28 mouse cellular contexts compared by ENCODE assay signal in the genomic region with DNA sequence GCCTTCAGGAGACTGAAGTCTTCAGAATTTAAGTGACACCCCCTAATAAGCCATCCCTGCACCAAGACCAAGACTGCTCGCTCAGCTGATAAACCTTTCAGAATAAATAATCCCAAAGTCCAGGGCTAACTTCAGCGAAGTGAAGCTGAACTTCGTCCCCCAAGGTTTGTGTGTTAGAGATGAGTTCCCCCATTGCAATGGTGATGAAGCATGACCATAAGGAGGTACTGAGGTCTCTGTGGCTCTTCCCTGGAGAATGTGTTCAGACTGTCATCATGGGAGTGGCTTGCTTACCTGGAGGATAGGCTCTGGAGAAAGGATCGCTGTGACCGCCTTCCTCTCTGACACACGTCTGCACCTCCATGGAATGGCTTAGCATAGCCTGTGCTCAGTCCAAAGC.
DNase-seq lines count a peak whose midpoint lies in the region; ATAC-seq lines count a peak whose summit lies in the region.
"Had no signal": no experiment of that assay in that cellular context is flagged by ENCODE, and none has a peak within 500 bp of the region (broad histone marks: within the 10 kb centered on the region; RNA-seq: fewer than 3 reads in every experiment).

No protein-coding gene starts in this region.

- H3K4me3 ChIP-seq in embryonic facial prominence, embryonic 13.5 days: no peak overlapping the region
- H3K4me3 ChIP-seq in embryonic facial prominence, embryonic 10.5 days: no peak overlapping the region
- H3K4me3 ChIP-seq in kidney, embryonic 15.5 days (replicated peaks): no peak overlapping the region
- H3K4me3 ChIP-seq: forebrain, embryonic 10.5 days; forebrain, embryonic 13.5 days; heart, adult 2 months; heart, embryonic 10.5 days; heart, embryonic 13.5 days had no signal

- no peak overlapping the region for H3K9ac ChIP-seq in embryonic facial prominence, embryonic 13.5 days
- no peak overlapping the region for H3K9ac ChIP-seq in kidney, embryonic 15.5 days
- H3K9ac ChIP-seq: forebrain, embryonic 13.5 days; heart, embryonic 13.5 days; hindbrain, embryonic 14.5 days had no signal

- DNase-seq in embryonic facial prominence, embryonic 10.5 days (ENCODE audit: low spot score): no peak
- DNase-seq in kidney, adult 9 months: peak; percentile 75
- peak; percentile 31 to 61 for DNase-seq in kidney, postnatal 36 days
- no peak for DNase-seq in kidney, postnatal 14 days
- DNase-seq in yolk sac, embryonic 10.5 days (ENCODE audit: low spot score): peak; percentile 57
- DNase-seq in left cerebral cortex, postnatal 14 days (ENCODE audit: low spot score in 2 of 2): no peak
- DNase-seq: adrenal gland, postnatal 10 days; adrenal gland, postnatal 36 days; cerebellum, adult 11 months; cerebellum, adult 2 months; cerebellum, adult 9-11 months; cerebellum, postnatal 25 days; gastrocnemius, postnatal 10 days; gastrocnemius, postnatal 36 days; heart, adult 2 months; heart, postnatal 14 days; heart, postnatal 4 days had no signal

- H3K36me3 ChIP-seq in embryonic facial prominence, embryonic 13.5 days: no peaks in the 10 kb centered on the region; the same call in 1 of the 2 replicates
- peaks cover 8% of the 10 kb centered on the region for H3K36me3 ChIP-seq in embryonic facial prominence, embryonic 10.5 days (replicated peaks)
- peaks cover 39% of the 10 kb centered on the region for H3K36me3 ChIP-seq in kidney, embryonic 15.5 days
- H3K36me3 ChIP-seq: forebrain, embryonic 10.5 days; G1E had no signal

- 0 out of 2 replicates have a peak, but pooled peaks have one; percentile 15 for ATAC-seq in embryonic facial prominence, embryonic 13.5 days (ENCODE audit: insufficient number of reproducible peaks, insufficient read depth, low FRiP score, low TSS enrichment, low read depth)
- ATAC-seq in kidney, embryonic 15.5 days (replicated peaks; ENCODE audit: low FRiP score): no peak
- ATAC-seq: forebrain, embryonic 13.5 days; forebrain, embryonic 16.5 days; Patski had no signal

- H3K9me3 ChIP-seq in embryonic facial prominence, embryonic 13.5 days: no peaks in the 10 kb centered on the region; the same call in 1 of the 2 replicates
- 0 out of 2 replicates have a peak, but pooled peaks cover 7% of the 10 kb centered on the region for H3K9me3 ChIP-seq in embryonic facial prominence, embryonic 10.5 days
- 0 out of 2 replicates have a peak, but pooled peaks cover 3% of the 10 kb centered on the region for H3K9me3 ChIP-seq in kidney, embryonic 15.5 days (replicated peaks)
- H3K9me3 ChIP-seq: forebrain, embryonic 13.5 days; heart, embryonic 10.5 days had no signal

- no peaks in the 10 kb centered on the region for H3K4me1 ChIP-seq in embryonic facial prominence, embryonic 13.5 days
- no peaks in the 10 kb centered on the region for H3K4me1 ChIP-seq in embryonic facial prominence, embryonic 10.5 days
- H3K4me1 ChIP-seq in kidney, embryonic 15.5 days: no peaks in the 10 kb centered on the region
- H3K4me1 ChIP-seq: forebrain, embryonic 10.5 days; forebrain, embryonic 13.5 days had no signal

- H3K27me3 ChIP-seq in embryonic facial prominence, embryonic 13.5 days: no peaks in the 10 kb centered on the region
- H3K27me3 ChIP-seq in embryonic facial prominence, embryonic 10.5 days (replicated peaks; ENCODE audit: low read depth, poor library complexity, severe bottlenecking): no peaks in the 10 kb centered on the region
- no peaks in the 10 kb centered on the region for H3K27me3 ChIP-seq in kidney, embryonic 15.5 days
- H3K27me3 ChIP-seq: CH12.LX; forebrain, embryonic 13.5 days; heart, embryonic 13.5 days; Patski had no signal

- no peak overlapping the region for H3K27ac ChIP-seq in embryonic facial prominence, embryonic 13.5 days
- H3K27ac ChIP-seq in embryonic facial prominence, embryonic 10.5 days (replicated peaks): no peak overlapping the region
- no peak overlapping the region for H3K27ac ChIP-seq in kidney, embryonic 15.5 days
- H3K27ac ChIP-seq: forebrain, embryonic 10.5 days; forebrain, embryonic 13.5 days; heart, adult 2 months; heart, embryonic 10.5 days; heart, embryonic 13.5 days; hindbrain, embryonic 14.5 days had no signal

- 93% methylated on average over 6 of the region's 6 CpGs for WGBS in embryonic facial prominence, embryonic 13.5 days
- WGBS in embryonic facial prominence, embryonic 10.5 days: 91% methylated on average over 6 of the region's 6 CpGs
- 92% methylated on average over 6 of the region's 6 CpGs for WGBS in kidney, embryonic 15.5 days

- intact Hi-C loops in left cerebral cortex, postnatal 14 days (cut with DNase I): no loop called here

- no peak overlapping the region for H3K4me2 ChIP-seq in embryonic facial prominence, embryonic 13.5 days
- no peak overlapping the region for H3K4me2 ChIP-seq in kidney, embryonic 15.5 days
- H3K4me2 ChIP-seq: forebrain, embryonic 13.5 days; heart, embryonic 13.5 days; hindbrain, embryonic 14.5 days had no signal

Comparison
In these comparisons a context has a peak if more than half of its experiments do, and no peak if none do; other contexts are left out.
1. DNase-seq: peak in kidney, adult 9 months (single experiment), kidney, postnatal 36 days (2 of 2) and yolk sac, embryonic 10.5 days (single experiment); none in embryonic facial prominence, embryonic 10.5 days (single experiment), kidney, postnatal 14 days (single experiment) and left cerebral cortex, postnatal 14 days (0 of 2).